Mouse (Mus musculus): ENCODE data around the gene Papss2. TPM values are rescaled to one million over a fixed set of nuclear protein-coding genes. Genes with fewer than 3 reads are reported as not detected.
A peak's percentile ranks its signal among the peaks of the same experiment; 100 is the strongest.

Gene Papss2
- total and polyA plus RNA-seq, 2 experiments from 2014 or later, result 1.8 to 5.9 TPM

DNA sequence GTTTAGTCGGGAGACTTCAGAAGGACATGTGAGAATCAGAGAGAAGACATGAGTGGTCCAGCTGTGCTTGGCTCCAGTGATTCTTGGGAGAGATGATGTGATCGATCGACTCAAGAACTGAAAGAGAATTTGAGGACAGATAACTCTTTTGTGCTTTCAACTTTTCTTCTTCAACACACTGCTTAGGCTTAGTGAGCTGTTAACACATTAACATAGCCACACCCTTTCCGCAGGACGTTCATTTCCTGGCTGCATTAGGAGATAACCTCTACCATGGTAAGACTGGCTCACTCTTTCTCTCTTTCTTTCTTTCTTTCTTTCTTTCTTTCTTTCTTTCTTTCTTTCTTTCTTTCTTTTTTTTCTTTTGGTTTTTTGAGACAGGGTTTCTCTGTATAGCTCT, 25.9 kb upstream of the Papss2 start:
- Histone ChIP-seq H3K9me3 (ENCODE audit: low read length) (no peaks in the 10 kb centered on the region), H3K4me2 (ENCODE audit: low read depth, low read length, poor library complexity, severe bottlenecking) (no peak overlapping the region), H3K27me3 (ENCODE audit: insufficient read depth, low read length) (no peaks in the 10 kb centered on the region), H3K4me3 (ENCODE audit: low read depth, low read length) (no peak overlapping the region), H3K4me1 (ENCODE audit: insufficient read depth, low read length) (no peaks in the 10 kb centered on the region), H3K9ac (replicated peaks; ENCODE audit: low read length, poor library complexity, severe bottlenecking) (no peak overlapping the region), H3K36me3 (ENCODE audit: insufficient read depth, low read length) (no peaks in the 10 kb centered on the region), H3K27ac (ENCODE audit: low read depth, low read length) (no peak overlapping the region)
- DNase-seq (ENCODE audit: low spot score), result no peak
- 82% methylated on average over 5 of the region's 5 CpGs for WGBS
- TF ChIP-seq CTCF (IDR thresholded peaks at IDR 0.05), result no peak
- no peak for ATAC-seq (ENCODE audit: low FRiP score)

DNA sequence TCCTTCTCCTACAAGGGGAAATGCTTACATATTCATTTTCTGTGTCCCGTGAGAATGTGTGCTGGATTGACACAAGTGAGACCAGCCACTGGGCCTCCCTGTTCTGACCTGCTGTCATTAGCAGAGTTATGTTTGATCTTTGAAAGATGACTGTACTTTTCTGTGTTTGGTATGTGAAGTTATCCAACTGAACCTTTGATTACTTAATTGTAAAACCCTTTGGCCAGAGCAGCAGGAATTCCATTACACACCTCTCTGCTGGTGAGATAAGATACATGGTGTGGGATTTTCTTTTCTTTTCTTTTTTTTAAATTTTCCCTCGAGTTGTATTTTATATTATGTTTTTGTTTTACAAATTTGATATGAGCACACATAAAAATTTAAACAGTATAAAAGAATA, 23.4 kb upstream of the Papss2 start:
- no peak overlapping the region for H3K27ac ChIP-seq (ENCODE audit: low read depth, low read length)
- H3K4me1 ChIP-seq (ENCODE audit: insufficient read depth, low read length), result no peaks in the 10 kb centered on the region
- no peaks in the 10 kb centered on the region for H3K9me3 ChIP-seq (ENCODE audit: low read length)
- WGBS, result 60% methylated on average over 2 of the region's 2 CpGs
- H3K4me3 ChIP-seq (ENCODE audit: low read depth, low read length), result no peak overlapping the region
- H3K9ac ChIP-seq (replicated peaks; ENCODE audit: low read length, poor library complexity, severe bottlenecking), result no peak overlapping the region
- no peak overlapping the region for H3K4me2 ChIP-seq (ENCODE audit: low read depth, low read length, poor library complexity, severe bottlenecking)
- TF ChIP-seq CTCF (IDR thresholded peaks at IDR 0.05), result no peak
- DNase-seq (ENCODE audit: low spot score) (no peak), ATAC-seq (ENCODE audit: low FRiP score) (no peak)
- H3K36me3 ChIP-seq (ENCODE audit: insufficient read depth, low read length), result no peaks in the 10 kb centered on the region
- H3K27me3 ChIP-seq (ENCODE audit: insufficient read depth, low read length), result no peaks in the 10 kb centered on the region

DNA sequence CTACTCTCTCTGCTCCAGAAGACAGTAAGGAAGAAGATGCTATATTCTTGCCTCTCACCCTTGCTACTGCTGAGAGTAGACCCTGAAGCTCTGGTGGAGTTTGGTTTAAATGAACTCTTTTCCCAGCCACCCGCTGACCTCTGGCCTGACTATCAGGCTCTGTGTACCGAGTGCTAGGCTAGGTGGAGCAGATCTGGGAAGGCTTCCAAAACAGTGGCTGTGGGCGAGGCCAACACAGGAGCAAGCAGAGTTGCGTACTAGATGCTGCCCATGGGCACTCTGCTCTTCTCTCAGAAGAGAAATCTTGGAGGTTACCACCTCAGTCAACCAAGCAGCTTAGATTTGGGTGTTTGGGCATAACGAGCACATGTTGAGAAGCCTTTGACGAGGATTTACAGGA, 22.3 kb upstream of the Papss2 start:
- Histone ChIP-seq H3K9me3 (ENCODE audit: low read length) (no peaks in the 10 kb centered on the region), H3K9ac (replicated peaks; ENCODE audit: low read length, poor library complexity, severe bottlenecking) (no peak overlapping the region), H3K4me1 (ENCODE audit: insufficient read depth, low read length) (no peaks in the 10 kb centered on the region), H3K36me3 (ENCODE audit: insufficient read depth, low read length) (no peaks in the 10 kb centered on the region), H3K4me2 (ENCODE audit: low read depth, low read length, poor library complexity, severe bottlenecking) (no peak overlapping the region), H3K27me3 (ENCODE audit: insufficient read depth, low read length) (no peaks in the 10 kb centered on the region), H3K4me3 (ENCODE audit: low read depth, low read length) (no peak overlapping the region), H3K27ac (ENCODE audit: low read depth, low read length) (no peak overlapping the region)
- 91% methylated on average over 6 of the region's 6 CpGs for WGBS
- no peak for ATAC-seq (ENCODE audit: low FRiP score)
- no peak for TF ChIP-seq CTCF (IDR thresholded peaks at IDR 0.05)
- no peak for DNase-seq (ENCODE audit: low spot score)

DNA sequence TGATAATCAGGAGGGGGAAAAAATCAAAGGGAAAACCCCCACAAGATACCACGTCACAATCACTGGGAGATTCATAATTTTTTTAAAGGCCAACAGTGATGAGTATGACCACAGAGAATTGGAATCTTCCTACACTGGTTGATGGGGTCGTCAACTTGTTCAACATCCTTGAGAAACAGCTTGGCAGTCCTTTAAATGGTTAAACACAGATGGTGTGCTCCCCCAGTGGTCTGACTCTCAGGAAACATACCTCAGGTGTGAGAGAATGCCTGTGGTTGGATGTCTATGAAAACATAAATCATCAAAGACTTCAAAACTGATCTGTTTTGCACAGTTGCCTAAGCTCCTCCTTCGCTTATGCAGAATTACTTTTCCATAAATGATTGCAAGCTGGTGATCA, 20.7 kb upstream of the Papss2 start:
- no peaks in the 10 kb centered on the region for H3K36me3 ChIP-seq (ENCODE audit: insufficient read depth, low read length)
- H3K4me3 ChIP-seq (ENCODE audit: low read depth, low read length), result no peak overlapping the region
- H3K27me3 ChIP-seq (ENCODE audit: insufficient read depth, low read length), result no peaks in the 10 kb centered on the region
- ATAC-seq (ENCODE audit: low FRiP score) (no peak), DNase-seq (ENCODE audit: low spot score) (no peak)
- H3K4me2 ChIP-seq (ENCODE audit: low read depth, low read length, poor library complexity, severe bottlenecking), result no peak overlapping the region
- no peaks in the 10 kb centered on the region for H3K4me1 ChIP-seq (ENCODE audit: insufficient read depth, low read length)
- H3K9me3 ChIP-seq (ENCODE audit: low read length), result no peaks in the 10 kb centered on the region
- no peak overlapping the region for H3K27ac ChIP-seq (ENCODE audit: low read depth, low read length)
- TF ChIP-seq CTCF (IDR thresholded peaks at IDR 0.05), result no peak
- H3K9ac ChIP-seq (replicated peaks; ENCODE audit: low read length, poor library complexity, severe bottlenecking), result no peak overlapping the region
- 85% methylated on average over 3 of the region's 3 CpGs for WGBS

DNA sequence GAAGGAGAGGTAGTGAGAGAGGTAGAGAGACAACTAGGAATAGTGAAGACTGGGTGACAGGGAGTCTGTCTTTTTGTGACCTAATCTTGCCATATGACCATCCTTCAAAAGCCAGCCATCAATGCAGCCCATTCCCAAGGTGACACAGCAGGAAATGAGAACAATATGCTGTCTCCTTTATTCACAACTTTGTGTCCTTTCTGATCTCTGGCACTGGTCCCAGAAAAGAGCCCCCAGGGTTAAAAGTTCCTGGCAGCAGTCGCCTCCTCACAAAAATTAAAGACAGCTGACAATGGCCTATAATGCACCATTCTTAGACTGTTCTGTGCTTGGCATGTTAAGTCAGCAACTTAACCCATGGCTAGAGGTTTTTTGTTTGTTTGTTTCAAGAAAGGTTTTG, 17.8 kb upstream of the Papss2 start:
- no peak overlapping the region for H3K4me2 ChIP-seq (ENCODE audit: low read depth, low read length, poor library complexity, severe bottlenecking)
- no peak overlapping the region for H3K4me3 ChIP-seq (ENCODE audit: low read depth, low read length)
- no peaks in the 10 kb centered on the region for H3K36me3 ChIP-seq (ENCODE audit: insufficient read depth, low read length)
- no peak overlapping the region for H3K9ac ChIP-seq (replicated peaks; ENCODE audit: low read length, poor library complexity, severe bottlenecking)
- no peak overlapping the region for H3K27ac ChIP-seq (ENCODE audit: low read depth, low read length)
- DNase-seq (ENCODE audit: low spot score) (peak; percentile 43), ATAC-seq (ENCODE audit: low FRiP score) (no peak)
- H3K27me3 ChIP-seq (ENCODE audit: insufficient read depth, low read length), result no peaks in the 10 kb centered on the region
- no peaks in the 10 kb centered on the region for H3K4me1 ChIP-seq (ENCODE audit: insufficient read depth, low read length)
- TF ChIP-seq CTCF (IDR thresholded peaks at IDR 0.05), result no peak
- 19% methylated on average over 1 of the region's 1 CpGs for WGBS
- no peaks in the 10 kb centered on the region for H3K9me3 ChIP-seq (ENCODE audit: low read length)

DNA sequence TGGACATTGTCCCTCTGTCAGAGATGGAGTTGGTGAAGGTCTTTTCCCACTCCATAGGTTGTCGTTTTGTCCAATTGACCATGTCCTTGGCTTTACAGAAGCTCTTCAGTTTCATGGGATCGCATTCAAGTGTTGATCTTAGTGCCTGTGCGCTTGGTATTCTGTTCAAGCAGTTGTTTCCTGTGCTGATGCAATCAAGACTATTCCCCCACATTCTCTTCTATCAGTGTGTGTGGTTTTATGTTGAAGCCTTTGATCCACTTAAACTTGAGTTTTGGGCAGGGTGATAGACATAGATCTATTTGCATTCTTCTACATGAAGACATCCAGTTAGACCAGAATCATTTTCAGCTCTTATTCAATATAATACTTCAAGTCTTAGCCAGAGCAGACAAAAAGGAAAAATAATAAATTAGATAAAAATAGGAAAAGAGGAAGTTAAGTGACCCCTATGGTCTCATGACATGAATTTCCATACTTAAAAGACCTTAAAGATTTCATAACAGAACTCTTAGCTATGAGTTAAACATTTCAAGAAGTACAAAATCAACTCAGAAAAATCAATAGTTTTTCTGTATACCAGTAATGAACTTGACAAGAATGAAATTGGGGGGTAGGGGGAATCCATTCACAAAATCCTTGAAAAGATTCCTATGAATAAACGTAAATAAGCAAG, 12.4 kb upstream of the Papss2 start:
- 93% methylated on average over 4 of the region's 4 CpGs for WGBS
- no peak for DNase-seq (ENCODE audit: low spot score)

More for the DNA sequence above, 12.4 kb upstream of the Papss2 start:
- no peaks in the 10 kb centered on the region for H3K4me1 ChIP-seq (ENCODE audit: insufficient read depth, low read length)
- H3K9ac ChIP-seq (replicated peaks; ENCODE audit: low read length, poor library complexity, severe bottlenecking), result no peak overlapping the region
- no peak for ATAC-seq (ENCODE audit: low FRiP score)
- no peak overlapping the region for H3K4me2 ChIP-seq (ENCODE audit: low read depth, low read length, poor library complexity, severe bottlenecking)
- H3K4me3 ChIP-seq (ENCODE audit: low read depth, low read length), result no peak overlapping the region
- H3K9me3 ChIP-seq (ENCODE audit: low read length), result no peaks in the 10 kb centered on the region
- no peak overlapping the region for H3K27ac ChIP-seq (ENCODE audit: low read depth, low read length)
- no peak for TF ChIP-seq CTCF (IDR thresholded peaks at IDR 0.05)
- H3K27me3 ChIP-seq (ENCODE audit: insufficient read depth, low read length), result no peaks in the 10 kb centered on the region
- no peaks in the 10 kb centered on the region for H3K36me3 ChIP-seq (ENCODE audit: insufficient read depth, low read length)

Data from midbrain, postnatal 0 days (tissue).